Comparison of ENCODE assay signal across 18 mouse cellular contexts in genomic region chr16:28936181-28936792, GRCm38 (mm10). TPM values are rescaled to one million over a fixed set of nuclear protein-coding genes. Genes with fewer than 3 reads are reported as not detected.
DNase-seq lines count a peak whose midpoint lies in the region; ATAC-seq lines count a peak whose summit lies in the region.
"Had no signal": no experiment of that assay in that cellular context is flagged by ENCODE, and none has a peak within 500 bp of the region (broad histone marks: within the 10 kb centered on the region; RNA-seq: fewer than 3 reads in every experiment).

No protein-coding gene starts in this region.

- H3K27me3 ChIP-seq in kidney, embryonic 15.5 days = no peaks in the 10 kb centered on the region; the same call in 1 of the 2 replicates
- peaks cover 6% of the 10 kb centered on the region for H3K27me3 ChIP-seq in embryonic facial prominence, embryonic 10.5 days (replicated peaks; ENCODE audit: low read depth, poor library complexity, severe bottlenecking)
- H3K27me3 ChIP-seq in forebrain, embryonic 16.5 days (replicated peaks; ENCODE audit: control insufficient read depth, insufficient read depth, low read length) = peaks cover 3% of the 10 kb centered on the region; the same call in 1 of the 2 replicates
- H3K27me3 ChIP-seq: heart, embryonic 13.5 days; lung, embryonic 15.5 days; Patski had no signal

- peak; percentile 46; the same call in 1 of the 2 replicates for ATAC-seq in kidney, embryonic 15.5 days (replicated peaks; ENCODE audit: low FRiP score)
- no peak for ATAC-seq in forebrain, embryonic 16.5 days
- ATAC-seq: intestine, embryonic 16.5 days; Patski had no signal

- H3K4me3 ChIP-seq in kidney, embryonic 15.5 days (replicated peaks) = no peak overlapping the region
- no peak overlapping the region for H3K4me3 ChIP-seq in embryonic facial prominence, embryonic 10.5 days
- H3K4me3 ChIP-seq in forebrain, embryonic 16.5 days (replicated peaks; ENCODE audit: low read length) = no peak overlapping the region
- H3K4me3 ChIP-seq: heart, embryonic 13.5 days; hindbrain, embryonic 12.5 days; lung, embryonic 15.5 days had no signal

- no peak overlapping the region for H3K27ac ChIP-seq in kidney, embryonic 15.5 days
- peak overlapping the region; percentile 71 for H3K27ac ChIP-seq in embryonic facial prominence, embryonic 10.5 days (replicated peaks)
- H3K27ac ChIP-seq in forebrain, embryonic 16.5 days (ENCODE audit: low read length) = no peak overlapping the region
- H3K27ac ChIP-seq: heart, embryonic 13.5 days; lung, embryonic 15.5 days had no signal

- WGBS in kidney, embryonic 15.5 days = 49% methylated on average over 7 of the region's 7 CpGs
- 59% methylated on average over 7 of the region's 7 CpGs for WGBS in embryonic facial prominence, embryonic 10.5 days
- 60% methylated on average over 7 of the region's 7 CpGs for WGBS in forebrain, embryonic 16.5 days

- no peaks in the 10 kb centered on the region for H3K36me3 ChIP-seq in kidney, embryonic 15.5 days
- no peaks in the 10 kb centered on the region for H3K36me3 ChIP-seq in embryonic facial prominence, embryonic 10.5 days (replicated peaks)
- no peaks in the 10 kb centered on the region for H3K36me3 ChIP-seq in forebrain, embryonic 16.5 days (ENCODE audit: control insufficient read depth, insufficient read depth)
- H3K36me3 ChIP-seq: heart, embryonic 13.5 days; hindbrain, embryonic 12.5 days; lung, embryonic 15.5 days had no signal

- DNase-seq in kidney, postnatal 14 days = no peak
- peak; percentile 41 for DNase-seq in NIH3T3 (ENCODE audit: low read depth)
- DNase-seq in embryonic facial prominence, embryonic 10.5 days (ENCODE audit: low spot score) = peak; percentile 60
- peak; percentile 23 for DNase-seq in mesoderm, embryonic 11.5 days (ENCODE audit: low read depth, low spot score)
- no peak for DNase-seq in spleen, postnatal 36 days (ENCODE audit: low spot score in 2 of 2)
- DNase-seq: adrenal gland, adult 2 months; cerebellum, adult 2 months; gastrocnemius, postnatal 25 days; kidney, postnatal 25 days; layer of hippocampus, adult 9-11 months; thymus, adult 18-20 months had no signal

- H3K4me2 ChIP-seq in kidney, embryonic 15.5 days = no peak overlapping the region
- no peak overlapping the region for H3K4me2 ChIP-seq in forebrain, embryonic 16.5 days (ENCODE audit: low read length)
- H3K4me2 ChIP-seq: heart, embryonic 13.5 days; hindbrain, embryonic 12.5 days; lung, embryonic 15.5 days had no signal

- H3K9ac ChIP-seq in kidney, embryonic 15.5 days = no peak overlapping the region
- H3K9ac ChIP-seq in forebrain, embryonic 16.5 days (replicated peaks; ENCODE audit: low read depth, low read length) = no peak overlapping the region
- H3K9ac ChIP-seq: heart, embryonic 13.5 days; hindbrain, embryonic 12.5 days; lung, embryonic 15.5 days had no signal

- no peaks in the 10 kb centered on the region for H3K9me3 ChIP-seq in kidney, embryonic 15.5 days (replicated peaks)
- H3K9me3 ChIP-seq in embryonic facial prominence, embryonic 10.5 days = no peaks in the 10 kb centered on the region
- H3K9me3 ChIP-seq in forebrain, embryonic 16.5 days (ENCODE audit: control insufficient read depth, low read length) = no peaks in the 10 kb centered on the region
- H3K9me3 ChIP-seq: heart, embryonic 13.5 days; hindbrain, embryonic 12.5 days; lung, embryonic 15.5 days had no signal

- peaks cover 8% of the 10 kb centered on the region; the same call in 1 of the 2 replicates for H3K4me1 ChIP-seq in kidney, embryonic 15.5 days
- peaks cover 6% of the 10 kb centered on the region for H3K4me1 ChIP-seq in embryonic facial prominence, embryonic 10.5 days
- no peaks in the 10 kb centered on the region for H3K4me1 ChIP-seq in forebrain, embryonic 16.5 days (replicated peaks; ENCODE audit: control insufficient read depth, insufficient read depth, low read length)
- H3K4me1 ChIP-seq: hindbrain, embryonic 12.5 days had no signal

RNA-seq across cellular contexts. Expression of gene Mb21d2, which starts 6.8 kb away (rescaled TPM):
- polyA plus RNA-seq in kidney, embryonic 15.5 days (2015; fragmentation: Nextera tagmentation; extraction: Ambion mirVana) = 6.7 and 8.0 TPM in 2 replicates
- 6.8 and 7.3 TPM in 2 replicates for polyA plus RNA-seq in embryonic facial prominence, embryonic 10.5 days (2016; fragmentation: Nextera tagmentation; extraction: Ambion mirVana)
- 7.9 and 9.6 TPM in 2 replicates for polyA plus RNA-seq in forebrain, embryonic 16.5 days (2015; fragmentation: Nextera tagmentation; extraction: Ambion mirVana)

Comparison
In these comparisons a context has a peak if more than half of its experiments do, and no peak if none do; other contexts are left out.
1. DNase-seq: peak in NIH3T3 (single experiment), embryonic facial prominence, embryonic 10.5 days (single experiment) and mesoderm, embryonic 11.5 days (single experiment); none in kidney, postnatal 14 days (single experiment) and spleen, postnatal 36 days (0 of 2).